Mouse (Mus musculus): Measurements from ENCODE around the gene Adgrl2.

- TF ChIP-seq CTCF (IDR thresholded peaks at IDR 0.05; ENCODE audit: extremely low read depth, insufficient read depth, insufficient read length, insufficient replicate concordance) (no peak), POLR2A (IDR thresholded peaks at IDR 0.05; ENCODE audit: low read depth, low read length) (no peak)
Measured at GRCm38 (mm10) chr3:149001364-149001763, 11.0 kb upstream of the Adgrl2 start.

Data from spleen, adult 2 months (tissue).